Mouse (Mus musculus): ENCODE data around the gene Ttc36.

Gene Ttc36

GRCm38 (mm10) chr9:44802808-44803450, at the start of gene Ttc36:
Ttc36 (minus strand) TSS chr9:44803072.
- peak; percentile 94 for DNase-seq

DNA sequence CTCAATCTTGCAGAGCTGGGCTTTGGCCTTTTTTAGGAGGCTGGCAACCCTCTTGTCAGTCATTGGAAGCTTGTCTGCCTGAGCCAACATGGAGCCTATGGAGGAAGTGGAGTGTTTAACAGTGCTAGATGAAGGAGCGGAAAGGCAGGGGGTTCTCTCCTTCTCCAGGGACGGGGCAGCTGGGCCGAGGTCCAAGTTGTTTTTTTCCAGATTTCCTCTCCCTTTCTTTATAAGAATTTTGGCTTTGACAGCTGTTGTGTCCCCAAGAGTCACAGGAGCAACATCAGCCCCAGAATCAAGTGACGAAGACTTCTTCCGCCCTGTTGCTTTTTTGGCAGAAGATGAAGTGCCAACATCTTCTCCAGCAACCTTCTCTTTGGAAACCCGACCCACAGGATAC, 44.6 kb upstream of the Ttc36 start:
- no peak for DNase-seq

GRCm38 (mm10) chr9:44841241-44841640, 38.4 kb upstream of the Ttc36 start:
- peak; percentile 66 for DNase-seq

DNA sequence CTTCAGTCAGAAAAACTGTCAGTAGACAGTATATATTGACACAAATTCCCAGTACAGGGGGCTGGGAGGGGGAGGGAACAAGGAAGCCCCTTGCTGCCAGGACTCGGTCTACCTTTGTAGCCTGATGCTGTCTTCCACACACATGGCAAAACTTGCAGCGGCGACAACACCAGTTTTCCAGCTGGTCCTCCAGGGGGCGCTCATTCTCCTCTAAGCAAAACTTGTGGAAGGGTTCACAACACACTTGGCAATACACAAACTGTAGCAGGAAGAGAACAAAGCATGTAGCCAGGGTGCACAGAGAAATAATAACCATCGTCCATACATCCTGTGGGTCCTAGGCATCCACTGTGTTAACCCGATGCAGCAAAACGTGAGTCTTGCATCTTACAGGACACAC, 33.6 kb upstream of the Ttc36 start:
- DNase-seq = peak; percentile 74

DNA sequence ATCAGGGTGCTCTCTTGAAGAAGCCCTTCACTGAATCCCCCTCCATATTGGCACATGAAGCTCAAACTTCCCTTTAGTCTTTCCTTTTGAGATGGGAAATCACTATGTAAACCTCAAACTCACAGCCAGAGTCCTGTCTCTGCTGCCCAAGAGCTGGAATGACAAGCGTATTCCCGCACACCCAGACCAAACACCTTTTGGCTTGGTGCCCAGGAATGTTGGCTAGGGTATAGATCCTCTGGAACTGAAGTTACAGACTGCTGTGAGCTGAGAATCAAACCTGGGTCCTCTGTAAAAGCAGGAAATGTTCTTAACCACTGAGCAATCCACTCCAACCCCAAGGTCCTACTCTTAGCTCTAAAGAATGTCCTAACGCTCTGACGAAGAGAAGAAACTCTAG, 29.5 kb upstream of the Ttc36 start:
- peak; percentile 50 for DNase-seq

GRCm38 (mm10) chr9:44830506-44830905, 27.6 kb upstream of the Ttc36 start:
- peak; percentile 53 for DNase-seq

DNA sequence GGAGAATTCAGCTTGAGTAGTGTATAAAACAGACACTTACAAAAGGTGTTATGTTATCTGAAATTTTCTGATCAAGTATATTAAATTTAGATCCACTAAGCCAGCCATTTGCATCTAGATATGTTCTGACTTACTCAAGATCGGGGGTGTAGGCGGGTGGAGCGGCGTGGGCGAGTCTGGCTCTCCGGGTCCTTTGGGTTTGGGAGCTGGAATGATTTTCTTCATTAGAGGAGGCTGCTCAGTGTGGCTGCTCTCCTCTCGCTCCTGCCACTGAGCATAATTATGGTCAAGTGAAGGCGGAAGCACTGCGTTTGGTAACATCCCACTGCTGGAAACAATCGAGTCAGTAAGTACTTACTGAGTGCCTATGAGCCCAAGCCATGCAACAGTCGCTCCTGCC, 26.1 kb upstream of the Ttc36 start:
- DNase-seq = no peak

DNA sequence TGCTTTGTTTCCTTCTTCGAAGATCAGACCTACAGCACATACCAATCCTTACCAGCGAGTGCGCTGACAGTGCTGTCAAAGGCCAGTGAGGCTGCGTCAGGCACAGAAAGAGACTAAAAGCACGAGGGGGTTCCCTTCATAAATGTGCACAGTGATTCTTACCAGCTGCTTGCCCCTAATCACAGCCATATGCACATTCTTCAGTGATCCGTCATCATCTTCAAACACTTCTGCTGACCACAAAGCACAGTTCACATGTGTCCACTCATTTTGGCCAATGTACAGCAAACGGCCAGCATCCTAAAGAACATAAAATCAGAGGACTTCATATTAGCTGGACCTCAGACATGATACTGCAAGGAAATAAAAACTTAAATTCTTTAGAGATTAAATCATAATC, 23.8 kb upstream of the Ttc36 start:
- no peak for DNase-seq

DNA sequence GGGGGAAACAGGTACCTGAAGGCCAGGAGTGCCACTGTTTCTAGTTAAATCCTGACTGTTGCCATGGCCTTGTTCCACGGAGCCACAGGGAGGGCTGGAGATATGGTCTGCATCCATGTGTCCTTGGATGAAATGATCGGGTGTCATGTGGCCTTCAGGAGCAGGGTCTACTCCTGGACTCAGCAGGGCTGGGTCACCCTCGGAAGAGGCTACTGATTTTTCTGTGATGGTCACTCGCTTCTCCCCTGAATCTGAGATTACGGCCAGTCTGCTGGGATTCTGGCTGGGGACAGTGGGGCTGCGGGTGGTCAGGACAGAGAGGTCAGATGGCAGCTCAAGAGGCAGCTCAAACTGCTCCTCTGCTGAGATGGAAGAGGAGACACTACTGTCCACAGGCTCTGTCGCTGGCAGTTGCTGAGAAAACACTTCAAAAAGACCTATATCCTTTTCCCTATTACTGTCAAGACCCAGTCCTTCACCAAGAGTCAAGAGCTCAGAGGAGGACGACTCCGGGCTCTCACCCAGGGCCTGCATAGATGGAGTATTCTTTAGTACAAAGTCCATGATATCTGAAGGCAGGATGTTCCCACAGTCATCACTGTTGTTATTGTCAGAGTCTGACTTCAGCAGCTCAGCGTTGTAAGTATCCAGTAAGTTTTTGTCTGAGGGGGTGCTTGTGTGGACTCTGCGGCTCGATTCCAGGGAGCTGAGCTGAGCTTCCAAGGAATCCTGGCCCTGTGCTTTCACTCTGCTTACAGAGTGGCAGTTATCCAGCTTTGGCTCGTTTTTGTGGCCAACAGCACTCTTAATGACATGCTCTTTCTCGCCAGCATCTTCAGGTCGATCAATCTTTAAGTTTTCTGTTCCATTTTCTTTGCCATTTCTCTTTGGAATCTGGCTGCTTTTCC, 17.3 kb upstream of the Ttc36 start:
- DNase-seq = no peak

DNA sequence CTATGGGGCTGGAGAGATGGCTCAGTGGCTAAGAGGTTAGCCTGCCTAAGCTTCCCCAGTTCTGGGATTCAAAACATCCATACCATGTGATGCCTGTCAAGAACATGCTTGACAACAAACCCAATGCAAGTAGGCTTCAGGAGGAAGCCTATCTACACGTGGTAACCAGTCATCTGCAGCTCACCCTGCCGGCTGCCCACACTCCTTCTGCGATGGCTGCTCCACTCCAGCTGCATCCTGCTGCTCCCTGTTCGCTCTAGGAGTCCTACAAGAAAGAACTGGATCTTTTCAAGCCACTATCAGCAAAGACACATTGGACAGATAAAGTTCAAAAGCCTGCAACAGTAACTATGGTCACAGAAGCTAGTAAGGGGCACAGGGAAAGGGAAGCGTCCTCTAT, 14.7 kb upstream of the Ttc36 start:
- DNase-seq = no peak

DNA sequence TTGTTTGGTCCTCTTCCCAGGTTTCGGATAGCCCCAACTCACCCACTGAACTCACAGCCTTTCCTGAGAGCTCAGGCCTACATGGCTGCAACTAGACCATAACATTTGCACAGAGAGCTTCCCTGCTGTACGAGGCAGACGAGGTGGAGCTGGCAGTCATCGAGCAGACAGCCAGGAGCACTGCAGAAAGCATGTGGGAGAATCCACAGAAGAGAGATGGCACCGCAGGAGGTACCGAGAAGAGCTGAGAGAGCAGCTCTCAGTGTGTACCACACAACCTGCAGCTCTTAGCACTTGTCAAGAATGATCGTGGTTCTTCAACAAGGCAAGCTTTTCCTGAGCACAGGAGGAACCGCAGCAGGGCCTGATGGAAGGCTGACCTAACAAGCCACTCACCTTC, 11.3 kb upstream of the Ttc36 start:
- DNase-seq = no peak

DNA sequence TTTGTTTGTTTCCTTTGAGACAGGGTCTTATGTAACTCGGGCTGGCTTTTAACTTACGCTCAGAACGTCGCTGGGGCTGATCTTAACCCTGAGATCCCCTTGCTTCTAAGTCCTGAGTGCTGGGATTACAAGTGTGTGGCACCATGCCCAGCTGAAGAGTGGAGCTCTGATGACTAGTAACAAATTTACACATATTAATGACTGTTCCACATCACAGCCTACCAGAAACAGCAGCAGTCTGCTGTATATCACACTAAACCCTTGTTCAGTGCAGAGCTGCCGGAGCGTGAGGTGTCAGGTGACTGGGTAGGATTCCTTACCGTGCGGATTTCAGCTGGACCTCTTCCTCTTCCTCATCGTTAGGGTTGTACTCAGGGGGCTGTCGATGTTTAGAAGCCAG, 7.4 kb upstream of the Ttc36 start:
- peak; percentile 44 for DNase-seq

- DNase-seq = no peak
Measured at GRCm38 (mm10) chr9:44807778-44808177, 4.9 kb upstream of the Ttc36 start.

DNA sequence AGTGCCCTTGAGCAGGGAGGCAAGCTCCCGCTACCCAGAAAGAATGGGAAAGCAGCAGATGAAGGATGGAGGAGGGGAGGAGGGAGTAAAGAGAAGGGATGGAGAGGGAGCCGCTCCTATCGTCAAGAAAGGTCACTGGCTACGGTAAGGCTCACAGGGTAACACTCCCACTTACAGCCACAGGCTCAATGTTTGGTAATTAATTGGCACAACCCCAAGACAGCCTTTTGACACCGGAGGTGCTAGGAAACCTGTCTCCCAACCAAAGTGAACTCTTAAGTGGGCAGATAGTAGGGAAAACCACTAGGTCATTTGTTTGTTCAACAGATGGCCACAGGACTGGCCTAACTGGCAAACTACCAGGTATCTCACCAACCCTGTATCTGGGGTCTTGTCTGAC, 4.3 kb upstream of the Ttc36 start:
- no peak for DNase-seq

DNA sequence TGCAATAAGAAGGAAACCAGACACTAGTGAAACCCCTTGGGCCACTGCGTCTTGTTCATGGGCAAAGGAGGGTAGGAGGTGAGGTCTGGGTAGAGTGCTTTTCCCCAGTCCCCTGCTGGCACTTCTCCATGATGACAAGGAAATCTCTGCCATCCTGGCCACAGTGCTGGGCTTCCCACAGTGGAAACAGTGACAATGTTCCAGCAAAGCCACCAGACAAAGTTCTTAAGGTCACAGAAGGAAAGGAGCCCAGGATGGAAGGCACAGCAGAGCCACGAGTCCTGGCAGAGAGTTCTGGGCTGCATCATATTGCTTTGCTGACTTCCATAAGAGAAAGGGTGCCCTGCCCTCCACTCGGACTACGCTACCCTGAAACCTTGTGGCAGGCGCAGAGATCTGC, 2.7 kb upstream of the Ttc36 start:
- no peak for DNase-seq

DNA sequence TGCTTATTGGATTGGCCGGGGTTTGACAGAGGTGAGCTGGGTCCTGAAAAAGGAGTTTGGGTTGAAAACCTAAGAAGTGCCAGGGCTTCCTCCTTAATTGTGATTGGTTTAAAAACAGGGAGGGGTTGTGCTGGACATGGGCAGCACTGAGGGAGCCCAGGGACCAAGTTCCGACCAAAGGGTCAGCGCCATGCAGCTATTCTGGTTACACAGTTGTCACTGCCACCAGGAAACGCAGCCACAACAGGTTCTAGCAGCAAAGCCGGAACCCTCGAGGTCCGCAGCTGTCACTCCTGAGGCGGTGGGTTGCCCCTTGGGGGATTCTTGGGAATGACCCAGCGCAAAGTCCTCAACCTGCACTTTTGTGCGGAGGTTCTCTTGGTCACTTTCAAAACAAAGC, 1.8 kb upstream of the Ttc36 start:
- peak; percentile 82 for DNase-seq

GRCm38 (mm10) chr9:44801669-44802068, 1.2 kb downstream of the Ttc36 start:
- DNase-seq = peak; percentile 73

DNA sequence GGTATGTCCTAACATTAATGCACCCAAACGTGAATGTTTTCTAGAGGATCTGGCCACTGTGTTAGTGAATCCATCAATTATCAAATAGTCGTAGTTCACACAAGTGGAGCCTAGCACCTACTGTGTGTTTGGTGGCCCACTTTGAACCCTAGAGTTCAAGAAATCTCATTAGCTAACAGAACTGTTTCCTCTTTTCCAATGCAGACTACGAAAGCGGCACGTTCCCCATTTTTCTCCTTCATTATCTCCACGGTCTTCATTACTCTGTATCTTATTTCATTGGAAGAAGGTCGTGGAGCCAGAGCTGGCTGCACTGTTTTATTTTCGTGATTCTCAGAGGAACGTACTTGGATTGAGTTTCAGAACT, 2.9 kb downstream of the Ttc36 start:
- DNase-seq = no peak

- peak; percentile 94 for DNase-seq
Measured at GRCm38 (mm10) chr9:44799102-44799957, 3.5 kb downstream of the Ttc36 start, which contains the start of gene Tmem25. Tmem25 (minus strand) TSS chr9:44799307.

- peak; percentile 37 for DNase-seq
Measured at GRCm38 (mm10) chr9:44798298-44798697, 4.6 kb downstream of the Ttc36 start.

GRCm38 (mm10) chr9:44792842-44793241, 10.0 kb downstream of the Ttc36 start:
- DNase-seq = no peak

- peak; percentile 98 for DNase-seq
Measured at GRCm38 (mm10) chr9:44772750-44773651, 29.9 kb downstream of the Ttc36 start.
